Mouse (Mus musculus) telencephalon, adult 2 months (tissue): ENCODE data around the gene Cdkn1b.

Source experiments
- DNase-seq: peaks from one replicate; pipeline ENCODE4 v3.0.0-alpha.2; 2011; ENCODE audit warnings: low read depth, low spot score

Gene Cdkn1b

DNA sequence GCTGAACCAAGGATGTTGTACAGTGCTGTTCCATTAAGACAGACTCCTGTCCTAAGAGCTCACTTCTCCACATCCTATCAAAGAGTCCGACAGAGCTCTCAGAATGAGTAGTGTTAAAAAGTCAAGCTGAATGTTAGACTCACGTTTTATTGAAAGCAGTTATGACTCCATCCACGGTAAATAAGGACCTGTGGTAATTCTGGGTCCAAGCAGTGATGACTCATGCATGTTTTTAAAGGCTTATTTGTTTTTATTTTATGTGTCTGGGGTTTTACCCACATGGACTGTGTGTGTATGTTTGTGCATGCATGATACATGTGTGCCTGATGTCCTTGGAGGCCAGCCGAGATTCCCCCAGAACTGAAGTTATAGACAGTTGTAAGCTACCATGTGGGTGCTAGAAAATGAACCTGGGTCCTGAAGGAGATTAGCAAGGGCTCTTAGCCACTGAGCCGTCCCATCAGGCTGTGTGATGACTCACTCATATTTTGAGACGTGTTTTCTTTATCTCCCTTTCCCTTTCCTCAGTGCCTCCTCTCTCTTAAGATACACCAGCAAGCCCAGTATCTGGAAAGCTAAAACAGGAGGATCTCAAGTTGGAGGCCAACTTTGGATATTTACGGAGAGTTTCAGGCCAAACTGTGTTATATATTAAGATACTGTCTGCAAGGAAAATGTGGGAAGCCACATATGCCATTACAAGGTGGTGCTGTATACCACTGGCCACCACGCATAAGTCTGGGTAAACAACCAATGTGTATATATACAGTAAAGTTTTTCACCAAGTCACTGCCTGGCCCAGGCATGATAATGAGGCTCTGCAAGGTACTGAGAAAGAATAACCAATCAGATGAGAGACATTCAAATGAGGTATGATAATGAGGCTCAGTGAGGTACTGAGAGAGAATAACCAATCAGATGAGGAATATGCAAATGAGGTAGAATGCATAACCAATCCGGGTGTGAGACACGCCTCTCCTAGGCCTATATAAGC lies 16.0 kb upstream of the Cdkn1b start:
- DNase-seq = no peak

GRCm38 (mm10) chr6:134905811-134906210 lies 14.4 kb upstream of the Cdkn1b start:
- DNase-seq = no peak

- no peak for DNase-seq
These were observed 5.7 kb upstream of the Cdkn1b start for GRCm38 (mm10) chr6:134914523-134914922.

GRCm38 (mm10) chr6:134916641-134917040 lies 3.6 kb upstream of the Cdkn1b start:
- no peak for DNase-seq

- DNase-seq = peak; percentile 42
These were observed 3.1 kb upstream of the Cdkn1b start for GRCm38 (mm10) chr6:134917087-134917486.

DNA sequence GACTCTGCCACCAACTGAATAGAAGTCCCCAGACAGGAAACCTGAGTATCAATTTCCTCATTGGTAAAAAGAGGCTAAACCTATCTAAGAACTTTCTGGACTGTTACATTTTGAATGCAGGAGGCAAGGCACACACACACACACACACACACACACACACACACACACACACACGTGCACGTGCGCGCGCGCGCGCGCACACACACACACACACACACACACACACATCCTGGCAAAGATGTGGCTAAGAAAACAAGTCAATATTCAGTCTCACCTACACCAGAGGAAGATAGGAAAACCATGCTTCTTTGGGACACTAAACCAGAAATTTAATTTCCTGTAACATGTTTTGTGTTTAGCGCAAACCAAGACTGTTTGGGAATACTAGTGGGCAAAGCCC lies 1.4 kb upstream of the Cdkn1b start:
- no peak for DNase-seq

- no peak for DNase-seq
These were observed 551 bp upstream of the Cdkn1b start for GRCm38 (mm10) chr6:134919511-134920189.

GRCm38 (mm10) chr6:134921014-134921694 lies 953 bp downstream of the Cdkn1b start:
- no peak for DNase-seq

- DNase-seq = no peak
These were observed 1.7 kb downstream of the Cdkn1b start for GRCm38 (mm10) chr6:134921695-134922510.

- DNase-seq = no peak
These were observed 2.5 kb downstream of the Cdkn1b start for GRCm38 (mm10) chr6:134922511-134923195.

GRCm38 (mm10) chr6:134923670-134924069 lies 3.5 kb downstream of the Cdkn1b start:
- no peak for DNase-seq

- no peak for DNase-seq
These were observed 4.1 kb downstream of the Cdkn1b start for GRCm38 (mm10) chr6:134924262-134924661.

DNA sequence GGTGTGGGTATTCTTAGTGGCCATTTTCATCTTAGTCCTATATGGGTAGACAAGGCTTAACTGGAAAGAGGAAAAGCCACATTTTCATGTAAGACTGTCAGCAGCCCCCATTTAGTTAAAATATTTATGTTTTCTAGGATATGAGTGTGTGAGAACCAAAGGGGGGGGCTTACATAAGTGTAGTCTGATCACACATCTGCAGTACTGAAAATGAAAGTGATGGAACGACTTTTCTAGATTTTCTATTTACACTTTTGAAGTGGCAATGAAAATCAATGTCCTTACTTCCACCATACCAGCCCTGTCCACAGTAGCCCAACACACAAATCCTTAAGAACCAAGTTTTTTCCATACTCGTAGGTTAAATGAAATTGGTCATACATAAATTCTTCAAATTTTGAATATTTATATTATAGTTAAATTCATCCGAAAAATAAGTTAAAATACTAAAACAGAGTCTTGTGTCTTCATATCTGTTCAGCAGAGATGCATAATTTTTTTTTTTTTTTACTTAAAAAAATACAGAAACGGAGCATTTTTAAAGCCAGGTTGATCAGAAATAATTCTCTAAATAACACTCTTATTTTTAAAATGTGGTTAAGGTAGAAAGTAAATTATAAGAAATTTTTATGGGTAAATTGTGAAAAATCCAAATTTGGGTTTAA lies 5.6 kb downstream of the Cdkn1b start:
- no peak for DNase-seq

- DNase-seq = no peak
These were observed 6.1 kb downstream of the Cdkn1b start for GRCm38 (mm10) chr6:134926338-134926705.

DNA sequence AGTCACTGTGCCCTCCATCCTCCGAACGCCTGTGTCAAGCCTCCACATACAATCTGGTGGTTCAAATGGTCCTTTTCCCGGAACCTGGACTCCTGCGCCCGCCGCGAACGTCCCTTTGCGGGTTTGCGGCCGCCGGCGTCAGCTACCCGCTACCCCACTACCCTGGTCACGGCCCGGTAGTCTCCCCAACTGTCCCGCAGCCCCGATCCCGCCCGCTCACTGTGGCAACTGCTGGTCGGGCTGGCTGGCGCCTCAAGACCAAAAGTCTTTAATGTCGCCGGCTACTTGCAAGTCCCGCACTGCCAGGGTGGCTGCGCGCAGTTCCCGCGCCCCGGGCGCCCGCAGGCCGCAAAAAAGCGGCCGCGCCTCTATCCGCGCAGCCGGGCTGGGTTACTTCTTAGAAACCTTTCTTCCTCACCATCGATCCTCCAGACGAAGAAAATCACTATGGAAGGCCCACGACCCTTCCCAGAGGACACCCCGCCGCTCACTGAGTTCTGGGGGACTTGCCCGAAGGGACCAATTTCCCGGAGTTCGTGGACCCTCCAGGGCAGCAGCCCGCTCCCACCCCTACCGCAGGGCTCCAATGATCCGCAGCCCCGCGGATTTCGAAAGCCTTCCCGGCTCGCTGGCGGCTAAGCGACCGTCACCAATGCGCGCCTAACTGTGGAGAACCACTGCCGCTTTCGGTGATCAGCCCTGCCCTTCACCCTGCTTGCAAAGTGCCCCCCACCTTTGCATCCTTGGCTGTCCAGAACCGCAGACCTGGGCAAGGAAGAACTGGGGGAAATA lies 6.8 kb downstream of the Cdkn1b start:
- DNase-seq = no peak

- DNase-seq = no peak
These were observed 7.4 kb downstream of the Cdkn1b start for GRCm38 (mm10) chr6:134927595-134928095.

- DNase-seq = peak; percentile 52
These were observed 8.1 kb downstream of the Cdkn1b start for GRCm38 (mm10) chr6:134928096-134928888.

GRCm38 (mm10) chr6:134928889-134929310 lies 8.7 kb downstream of the Cdkn1b start:
- DNase-seq = no peak
